Mouse (Mus musculus) CD4-positive helper T cell, adult 2 months (primary cell): ENCODE measurements around the gene Laptm4a.

Source experiments
- DNase-seq: peaks from one replicate; pipeline ENCODE4 v3.0.0-alpha.2; 2012; ENCODE audit warnings: low read depth, missing footprints, low spot score

Laptm4a gene

GRCm38 (mm10) chr12:8954161-8954561 is 32.7 kb downstream of the Laptm4a start:
- DNase-seq, result no peak

GRCm38 (mm10) chr12:8961607-8962316 is 40.3 kb downstream of the Laptm4a start:
- DNase-seq, result no peak

- DNase-seq, result peak; percentile 10
Measured at GRCm38 (mm10) chr12:8969828-8970227, 48.4 kb downstream of the Laptm4a start.

- peak; percentile 92 for DNase-seq
Measured at GRCm38 (mm10) chr12:8973820-8974465, 52.5 kb downstream of the Laptm4a start, which contains the start of gene Wdr35. TSS of gene Wdr35 (plus strand) at chr12:8973892.

- DNase-seq, result no peak
Measured at GRCm38 (mm10) chr12:8975076-8975475, 53.6 kb downstream of the Laptm4a start.
